Mouse (Mus musculus) monocyte, adult 2 months (primary cell): ENCODE measurements around the gene Ssh3.

Source experiments
- DNase-seq, 2 experiments: peaks; one replicate each; pipeline ENCODE4 v3.0.0; 2022; ENCODE audit warnings: low spot score in 2 of 2, low read depth in 1 of 2

Ssh3 gene

GRCm38 (mm10) chr19:4297851-4298250 lies 28.9 kb upstream of the Ssh3 start:
- DNase-seq: no peak

GRCm38 (mm10) chr19:4296611-4297010 lies 27.6 kb upstream of the Ssh3 start:
- no peak for DNase-seq

GRCm38 (mm10) chr19:4295391-4295790 lies 26.4 kb upstream of the Ssh3 start:
- DNase-seq: no peak

GRCm38 (mm10) chr19:4294381-4295097 lies 25.6 kb upstream of the Ssh3 start:
- DNase-seq: peak; percentile 78 to 86

- DNase-seq: no peak
Observed at GRCm38 (mm10) chr19:4291161-4291560, 22.2 kb upstream of the Ssh3 start.

GRCm38 (mm10) chr19:4290749-4291148 lies 21.8 kb upstream of the Ssh3 start:
- DNase-seq: no peak

- DNase-seq: no peak
Observed at GRCm38 (mm10) chr19:4283653-4284052, 14.7 kb upstream of the Ssh3 start.

GRCm38 (mm10) chr19:4282898-4283553 lies 14.0 kb upstream of the Ssh3 start, which contains the start of gene Ankrd13d:
Ankrd13d (minus strand) TSS chr19:4283137.
- DNase-seq: peak; percentile 82 to 85

GRCm38 (mm10) chr19:4280425-4280824 lies 11.4 kb upstream of the Ssh3 start:
- no peak for DNase-seq

- no peak for DNase-seq
Observed at GRCm38 (mm10) chr19:4279487-4279886, 10.5 kb upstream of the Ssh3 start.

GRCm38 (mm10) chr19:4270972-4271371 lies 2.0 kb upstream of the Ssh3 start:
- DNase-seq: no peak

- DNase-seq: no peak
Observed at GRCm38 (mm10) chr19:4270187-4270586, 1.2 kb upstream of the Ssh3 start.

GRCm38 (mm10) chr19:4265956-4266355 lies 3.0 kb downstream of the Ssh3 start:
- no peak for DNase-seq

- DNase-seq: no peak
Observed at GRCm38 (mm10) chr19:4264171-4264780, 4.7 kb downstream of the Ssh3 start.

GRCm38 (mm10) chr19:4263702-4264101 lies 5.3 kb downstream of the Ssh3 start:
- no peak for DNase-seq

- no peak for DNase-seq
Observed at GRCm38 (mm10) chr19:4262756-4263155, 6.2 kb downstream of the Ssh3 start.

- DNase-seq: no peak
Observed at GRCm38 (mm10) chr19:4261038-4261698, 7.8 kb downstream of the Ssh3 start.

- no peak for DNase-seq
Observed at GRCm38 (mm10) chr19:4257897-4258252, 11.1 kb downstream of the Ssh3 start.

GRCm38 (mm10) chr19:4257216-4257896 lies 11.6 kb downstream of the Ssh3 start:
- peak; percentile 69 to 82 for DNase-seq

GRCm38 (mm10) chr19:4255583-4256162 lies 13.3 kb downstream of the Ssh3 start:
- no peak for DNase-seq

GRCm38 (mm10) chr19:4254230-4254629 lies 14.8 kb downstream of the Ssh3 start:
- DNase-seq: no peak
